Mouse (Mus musculus): ENCODE results near the gene Sdk2. TPM values are rescaled to one million over a fixed set of nuclear protein-coding genes. Genes with fewer than 3 reads are reported as not detected.

Sdk2 gene
- polyA plus RNA-seq, 1 experiment, result 7.4 TPM

DNA sequence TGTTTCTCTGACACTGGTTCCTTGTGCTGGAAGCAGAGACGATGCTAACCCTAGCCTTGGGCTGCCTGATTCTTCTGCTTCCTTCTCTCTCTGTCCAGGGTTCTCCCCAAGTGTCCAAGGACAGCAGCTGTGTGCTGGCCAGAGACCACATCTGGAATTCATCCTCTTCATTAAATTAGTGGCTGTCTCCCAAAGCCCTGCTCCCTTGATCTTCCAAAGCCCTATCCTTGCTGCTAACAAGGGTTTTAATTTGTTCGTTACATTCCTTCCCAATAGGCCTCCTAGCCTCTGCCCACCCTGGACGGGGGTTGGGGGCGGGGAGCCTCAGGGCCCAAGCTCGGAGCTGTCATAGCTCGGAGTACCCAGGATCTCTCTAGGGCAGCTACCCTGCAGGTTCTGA, 38.3 kb downstream of the Sdk2 start:
- Histone ChIP-seq H3K4me3 (ENCODE audit: insufficient read depth, low read length) (no peak overlapping the region), H3K4me1 (ENCODE audit: control insufficient read depth, insufficient read depth, low read length) (no peaks in the 10 kb centered on the region), H3K27ac (ENCODE audit: insufficient read depth, low read length) (no peak overlapping the region)
- TF ChIP-seq POLR2A (IDR thresholded peaks at IDR 0.05; ENCODE audit: extremely low read depth, insufficient read depth, low read length), result no peak
- no peak for TF ChIP-seq CTCF (IDR thresholded peaks at IDR 0.05; ENCODE audit: extremely low read depth, insufficient read depth, low read length)

DNA sequence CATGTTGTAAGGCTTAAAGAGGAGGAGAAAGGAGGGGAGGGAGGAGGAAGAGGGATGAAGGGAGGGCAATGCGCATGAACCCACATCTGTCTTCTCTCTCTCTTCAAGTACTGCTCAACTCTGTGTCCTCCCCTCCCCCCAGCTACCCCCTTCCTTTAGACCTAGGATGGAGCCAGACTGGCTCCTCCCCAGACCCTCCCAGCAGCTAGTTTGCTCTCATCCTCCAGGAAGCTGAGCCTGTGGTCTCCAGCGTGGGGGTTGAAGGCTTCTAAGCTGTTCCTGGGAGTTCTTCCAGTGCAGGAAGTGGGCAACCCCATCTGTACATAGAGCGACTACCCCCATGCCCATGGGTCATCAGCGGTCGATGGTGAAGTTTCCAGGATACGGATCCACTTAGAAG, 38.8 kb downstream of the Sdk2 start:
- Histone ChIP-seq H3K4me1 (ENCODE audit: control insufficient read depth, insufficient read depth, low read length) (no peaks in the 10 kb centered on the region), H3K4me3 (ENCODE audit: insufficient read depth, low read length) (no peak overlapping the region), H3K27ac (ENCODE audit: insufficient read depth, low read length) (no peak overlapping the region)
- TF ChIP-seq CTCF (IDR thresholded peaks at IDR 0.05; ENCODE audit: extremely low read depth, insufficient read depth, low read length) (no peak), POLR2A (IDR thresholded peaks at IDR 0.05; ENCODE audit: extremely low read depth, insufficient read depth, low read length) (no peak)

DNA sequence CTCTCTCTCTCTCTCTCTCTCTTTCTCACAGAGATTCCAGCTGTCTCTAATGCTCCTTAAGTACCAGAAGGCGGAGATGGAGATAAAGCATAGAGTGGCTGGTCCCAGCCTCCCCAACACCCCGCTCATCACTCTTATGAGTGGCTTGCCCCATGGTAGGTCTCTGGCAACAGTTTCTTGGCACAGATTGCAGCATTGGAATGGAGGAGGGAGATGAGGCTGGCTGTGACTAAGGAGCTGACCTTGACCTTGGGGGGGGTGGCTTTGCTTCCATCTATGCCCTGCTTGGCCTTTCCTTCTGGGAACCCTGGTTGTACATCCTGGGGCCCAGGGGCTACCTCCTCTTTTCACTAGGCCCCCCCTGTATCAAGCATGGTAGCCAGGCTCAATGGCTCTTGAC, 41.8 kb downstream of the Sdk2 start:
- TF ChIP-seq POLR2A (IDR thresholded peaks at IDR 0.05; ENCODE audit: extremely low read depth, insufficient read depth, low read length) (no peak), CTCF (IDR thresholded peaks at IDR 0.05; ENCODE audit: extremely low read depth, insufficient read depth, low read length) (no peak)
- H3K4me1 ChIP-seq (ENCODE audit: control insufficient read depth, insufficient read depth, low read length), result no peaks in the 10 kb centered on the region
- H3K27ac ChIP-seq (ENCODE audit: insufficient read depth, low read length), result no peak overlapping the region
- H3K4me3 ChIP-seq (ENCODE audit: insufficient read depth, low read length), result no peak overlapping the region

GRCm38 (mm10) chr11:114023965-114024364, 42.9 kb downstream of the Sdk2 start:
- TF ChIP-seq CTCF (IDR thresholded peaks at IDR 0.05; ENCODE audit: extremely low read depth, insufficient read depth, low read length) (no peak), POLR2A (IDR thresholded peaks at IDR 0.05; ENCODE audit: extremely low read depth, insufficient read depth, low read length) (no peak)
- H3K4me1 ChIP-seq (ENCODE audit: control insufficient read depth, insufficient read depth, low read length), result no peaks in the 10 kb centered on the region
- H3K4me3 ChIP-seq (ENCODE audit: insufficient read depth, low read length), result no peak overlapping the region
- no peak overlapping the region for H3K27ac ChIP-seq (ENCODE audit: insufficient read depth, low read length)

GRCm38 (mm10) chr11:114022166-114022565, 44.7 kb downstream of the Sdk2 start:
- TF ChIP-seq POLR2A (IDR thresholded peaks at IDR 0.05; ENCODE audit: extremely low read depth, insufficient read depth, low read length), result no peak
- TF ChIP-seq CTCF (IDR thresholded peaks at IDR 0.05; ENCODE audit: extremely low read depth, insufficient read depth, low read length), result no peak
- H3K27ac ChIP-seq (ENCODE audit: insufficient read depth, low read length), result no peak overlapping the region
- no peak overlapping the region for H3K4me3 ChIP-seq (ENCODE audit: insufficient read depth, low read length)
- H3K4me1 ChIP-seq (ENCODE audit: control insufficient read depth, insufficient read depth, low read length), result no peaks in the 10 kb centered on the region

GRCm38 (mm10) chr11:114019087-114019486, 47.8 kb downstream of the Sdk2 start:
- Histone ChIP-seq H3K4me1 (ENCODE audit: control insufficient read depth, insufficient read depth, low read length) (no peaks in the 10 kb centered on the region), H3K27ac (ENCODE audit: insufficient read depth, low read length) (no peak overlapping the region), H3K4me3 (ENCODE audit: insufficient read depth, low read length) (no peak overlapping the region)
- no peak for TF ChIP-seq POLR2A (IDR thresholded peaks at IDR 0.05; ENCODE audit: extremely low read depth, insufficient read depth, low read length)
- TF ChIP-seq CTCF (IDR thresholded peaks at IDR 0.05; ENCODE audit: extremely low read depth, insufficient read depth, low read length), result no peak

DNA sequence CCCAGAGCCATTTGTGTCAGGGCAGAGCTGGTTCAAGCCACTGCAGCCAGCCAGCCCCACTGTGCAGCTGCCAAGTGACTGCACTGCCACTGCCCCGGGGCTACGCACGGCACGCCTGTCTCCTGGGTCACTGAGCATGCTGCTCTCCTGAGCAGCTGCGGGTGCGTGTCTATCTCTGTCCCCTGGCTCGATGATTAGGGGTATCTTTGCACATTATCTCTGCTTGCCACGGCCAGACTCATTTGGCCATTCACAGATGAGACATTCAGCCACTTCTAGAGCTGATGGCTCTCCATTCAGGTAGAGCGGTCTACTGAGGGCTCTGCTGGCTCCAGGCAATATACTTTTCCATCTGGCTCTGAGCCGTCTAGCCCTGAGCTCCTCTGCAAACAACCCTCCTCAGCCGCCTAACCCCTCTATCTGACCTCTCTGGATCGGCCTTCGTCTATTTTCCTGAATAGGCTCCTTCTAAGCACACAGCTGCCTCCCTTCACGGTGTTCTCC, 49.9 kb downstream of the Sdk2 start:
- no peaks in the 10 kb centered on the region for H3K4me1 ChIP-seq (ENCODE audit: control insufficient read depth, insufficient read depth, low read length)
- no peak overlapping the region for H3K4me3 ChIP-seq (ENCODE audit: insufficient read depth, low read length)
- TF ChIP-seq POLR2A (IDR thresholded peaks at IDR 0.05; ENCODE audit: extremely low read depth, insufficient read depth, low read length) (no peak), CTCF (IDR thresholded peaks at IDR 0.05; ENCODE audit: extremely low read depth, insufficient read depth, low read length) (no peak)
- no peak overlapping the region for H3K27ac ChIP-seq (ENCODE audit: insufficient read depth, low read length)

DNA sequence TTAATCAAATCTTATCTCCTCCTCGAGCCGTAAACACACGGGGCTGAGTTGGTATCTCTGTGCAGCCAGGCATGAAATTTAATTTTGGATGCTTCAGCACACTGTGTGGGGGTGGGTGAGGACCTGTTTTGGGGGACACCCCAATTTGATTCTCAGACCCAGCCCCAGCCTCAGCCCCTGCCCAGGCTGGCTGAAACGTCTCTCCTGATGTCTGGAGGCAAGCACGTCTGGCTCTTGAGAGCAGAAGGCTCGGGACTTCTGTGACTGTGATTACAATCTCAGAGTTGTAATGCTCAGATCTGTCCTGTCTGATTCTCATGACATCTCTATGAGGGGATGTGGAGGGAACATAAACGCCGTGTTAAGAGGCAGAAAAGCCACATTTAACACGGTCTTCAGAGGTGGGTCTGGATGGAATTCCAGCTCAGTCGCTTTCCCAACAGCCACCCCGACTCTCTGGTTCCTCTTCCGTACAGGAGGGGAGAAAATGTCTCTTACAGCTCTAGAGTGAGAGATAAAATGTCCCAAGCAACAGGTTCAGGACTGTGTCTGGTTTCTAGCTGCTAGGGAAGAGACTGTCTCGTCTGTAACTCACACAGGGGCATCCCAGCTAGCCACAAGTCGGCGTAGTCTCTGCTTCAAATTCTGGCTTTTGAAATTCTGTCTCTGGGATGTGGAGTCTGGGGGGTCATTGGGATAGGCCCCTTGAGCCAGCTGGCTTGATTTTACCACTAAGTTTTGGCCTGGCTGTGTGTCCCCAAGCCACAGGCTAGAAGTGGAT, 50.5 kb downstream of the Sdk2 start:
- Histone ChIP-seq H3K4me3 (ENCODE audit: insufficient read depth, low read length) (no peak overlapping the region), H3K27ac (ENCODE audit: insufficient read depth, low read length) (no peak overlapping the region), H3K4me1 (ENCODE audit: control insufficient read depth, insufficient read depth, low read length) (no peaks in the 10 kb centered on the region)
- TF ChIP-seq CTCF (IDR thresholded peaks at IDR 0.05; ENCODE audit: extremely low read depth, insufficient read depth, low read length) (no peak), POLR2A (IDR thresholded peaks at IDR 0.05; ENCODE audit: extremely low read depth, insufficient read depth, low read length) (no peak)

DNA sequence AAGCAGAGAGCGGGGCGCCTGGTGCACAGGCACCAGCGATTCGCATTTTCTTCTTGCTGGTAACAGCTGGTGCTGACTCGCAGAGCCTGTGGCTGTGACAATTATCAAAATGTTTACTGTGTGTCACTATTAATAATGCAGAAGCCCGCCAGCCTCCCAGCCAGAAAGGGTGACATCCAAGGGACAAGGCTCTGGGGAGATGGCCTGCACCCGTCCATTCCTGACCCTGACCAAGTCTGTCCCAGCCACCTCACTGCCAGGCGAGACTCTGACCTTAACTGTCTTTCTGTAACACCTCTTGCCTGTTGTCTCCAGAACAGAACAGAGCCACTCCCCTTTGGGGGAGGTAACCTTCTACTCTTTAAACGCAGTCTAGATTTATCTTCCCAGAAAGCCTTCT, 55.3 kb downstream of the Sdk2 start:
- TF ChIP-seq POLR2A (IDR thresholded peaks at IDR 0.05; ENCODE audit: extremely low read depth, insufficient read depth, low read length), result no peak
- TF ChIP-seq CTCF (IDR thresholded peaks at IDR 0.05; ENCODE audit: extremely low read depth, insufficient read depth, low read length), result no peak
- H3K27ac ChIP-seq (ENCODE audit: insufficient read depth, low read length), result no peak overlapping the region
- no peaks in the 10 kb centered on the region for H3K4me1 ChIP-seq (ENCODE audit: control insufficient read depth, insufficient read depth, low read length)
- H3K4me3 ChIP-seq (ENCODE audit: insufficient read depth, low read length), result no peak overlapping the region

GRCm38 (mm10) chr11:114005879-114006278, 61.0 kb downstream of the Sdk2 start:
- no peak overlapping the region for H3K4me3 ChIP-seq (ENCODE audit: insufficient read depth, low read length)
- H3K27ac ChIP-seq (ENCODE audit: insufficient read depth, low read length), result no peak overlapping the region
- no peaks in the 10 kb centered on the region for H3K4me1 ChIP-seq (ENCODE audit: control insufficient read depth, insufficient read depth, low read length)
- TF ChIP-seq POLR2A (IDR thresholded peaks at IDR 0.05; ENCODE audit: extremely low read depth, insufficient read depth, low read length), result no peak

Data from cortical plate, adult 2 months (tissue).